Comparison of ENCODE assay signal across 8 mouse cellular contexts in the genomic region with DNA sequence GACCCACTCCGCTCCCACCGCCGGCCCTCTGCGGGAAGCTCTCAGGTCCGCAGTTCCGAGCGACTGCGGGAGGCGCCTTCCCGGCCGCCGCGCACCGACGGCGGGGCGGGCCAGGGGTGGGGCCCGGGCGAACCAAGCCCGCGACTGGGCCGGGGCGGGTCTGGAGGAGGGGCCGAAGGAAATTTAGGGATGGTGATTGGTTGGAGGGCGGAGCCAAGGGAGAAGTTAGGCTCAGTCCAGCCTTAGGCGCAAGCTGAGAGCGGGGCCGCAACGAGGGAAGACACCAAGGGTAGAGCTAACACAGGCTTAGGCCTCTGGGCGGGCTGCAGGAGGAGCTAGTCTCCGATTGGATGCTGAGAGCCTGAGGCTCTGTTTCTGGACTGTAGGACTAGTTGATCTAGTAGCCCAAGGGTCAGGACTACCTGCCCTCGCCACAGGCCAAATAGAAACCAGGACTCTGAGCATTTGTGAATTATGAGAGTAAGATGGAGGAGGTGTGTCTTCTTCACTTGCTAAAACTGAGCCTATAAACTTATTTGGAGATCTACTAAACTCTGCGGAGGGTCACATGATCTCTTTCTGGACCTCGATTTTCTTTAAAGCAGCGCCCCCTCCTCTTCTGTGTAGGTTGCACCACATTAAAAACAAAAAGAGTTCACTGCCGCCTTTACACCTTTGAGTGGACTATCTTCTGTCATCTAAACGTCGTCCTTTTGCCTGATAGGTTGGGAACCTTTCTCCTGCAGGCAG. TPM values are rescaled to one million over a fixed set of nuclear protein-coding genes. Genes with fewer than 3 reads are reported as not detected.
DNase-seq lines count a peak whose midpoint lies in the region; ATAC-seq and TF ChIP-seq lines count a peak whose summit lies in the region.

Gnai2 (minus strand) TSS at position 89 of the 750 bp plus-strand sequence.

- DNase-seq in G1E (ENCODE audit: low spot score), result peak; percentile 89
- peak; percentile 96 to 97 for DNase-seq in cerebellum, adult 2 months
- DNase-seq in forebrain, postnatal 0 days, result peak; percentile 92
- peak; percentile 98 for DNase-seq in heart, postnatal 4 days
- DNase-seq in layer of hippocampus, adult 8-10 months (ENCODE audit: low spot score in 2 of 2), result peak; percentile 92 to 93
- peak; percentile 97 for DNase-seq in ovary, adult 18-20 months (ENCODE audit: low spot score)
- peak; percentile 94 to 95 for DNase-seq in thymus, postnatal 10 days (ENCODE audit: low spot score in 2 of 2)

- ATAC-seq in G1E (ENCODE audit: extremely low read depth, insufficient number of reproducible peaks, low FRiP score, poor library complexity, severe bottlenecking), result peak; percentile 90
- ATAC-seq in forebrain, postnatal 0 days, result peak; percentile 90
- peak; percentile 96 for ATAC-seq in lung, embryonic 15.5 days (ENCODE audit: borderline replicate concordance, extremely low read depth, low FRiP score, low TSS enrichment)

- peak within 1 kb of the TSS; percentile 60 for H3K27ac ChIP-seq in cerebellum, adult 2 months (ENCODE audit: insufficient read depth, low read length)
- peak within 1 kb of the TSS; percentile 90 for H3K27ac ChIP-seq in forebrain, postnatal 0 days (ENCODE audit: low read depth, low read length)
- peak within 1 kb of the TSS; percentile 90 for H3K27ac ChIP-seq in lung, embryonic 15.5 days

- peaks cover 29% of the 10 kb centered on the region for H3K36me3 ChIP-seq in G1E (replicated peaks)
- no peaks in the 10 kb centered on the region for H3K36me3 ChIP-seq in forebrain, postnatal 0 days (ENCODE audit: insufficient read depth)
- no peaks in the 10 kb centered on the region for H3K36me3 ChIP-seq in lung, embryonic 15.5 days

- H3K4me3 ChIP-seq in G1E (ENCODE audit: low read depth, low read length), result peak within 1 kb of the TSS; percentile 85
- H3K4me3 ChIP-seq in cerebellum, adult 2 months (replicated peaks; ENCODE audit: insufficient read depth, low read depth, low read length), result peak within 1 kb of the TSS; percentile 87
- peak within 1 kb of the TSS; percentile 85 for H3K4me3 ChIP-seq in forebrain, postnatal 0 days (ENCODE audit: low read depth, low read length)
- peak within 1 kb of the TSS; percentile 77 for H3K4me3 ChIP-seq in lung, embryonic 15.5 days

- H3K9ac ChIP-seq in forebrain, postnatal 0 days, result peak within 1 kb of the TSS; percentile 61
- peak within 1 kb of the TSS; percentile 76 for H3K9ac ChIP-seq in lung, embryonic 15.5 days

- H3K4me1 ChIP-seq in G1E (ENCODE audit: insufficient read depth, low read depth, low read length), result peaks cover 66% of the 10 kb centered on the region
- peaks cover 8% of the 10 kb centered on the region; the same call in 1 of the 2 replicates for H3K4me1 ChIP-seq in cerebellum, adult 2 months (ENCODE audit: control insufficient read depth, insufficient read depth, low read length)
- H3K4me1 ChIP-seq in forebrain, postnatal 0 days (ENCODE audit: insufficient read depth), result peaks cover 38% of the 10 kb centered on the region
- H3K4me1 ChIP-seq in lung, embryonic 15.5 days, result peaks cover 37% of the 10 kb centered on the region

- 6% methylated on average over 38 of the region's 38 CpGs for WGBS in cerebellum, adult 2 months
- 6% methylated on average over 37 of the region's 38 CpGs for WGBS in forebrain, postnatal 0 days
- WGBS in lung, embryonic 15.5 days, result 3% methylated on average over 38 of the region's 38 CpGs

- H3K27me3 ChIP-seq in G1E (ENCODE audit: insufficient read depth, low read length), result peaks cover 4% of the 10 kb centered on the region; the same call in 1 of the 2 replicates
- no peaks in the 10 kb centered on the region for H3K27me3 ChIP-seq in cerebellum, adult 2 months (ENCODE audit: control insufficient read depth, insufficient read depth, low read length)
- no peaks in the 10 kb centered on the region for H3K27me3 ChIP-seq in forebrain, postnatal 0 days (ENCODE audit: insufficient read depth, low read length)
- no peaks in the 10 kb centered on the region for H3K27me3 ChIP-seq in lung, embryonic 15.5 days

- no peak for TF ChIP-seq CTCF in G1E (IDR thresholded peaks at IDR 0.05; ENCODE audit: low read depth, low read length)
- no peak for TF ChIP-seq CTCF in cerebellum, adult 2 months (IDR thresholded peaks at IDR 0.05; ENCODE audit: borderline replicate concordance, insufficient read depth, low read depth, low read length)
- no peak; the same call in 1 of the 2 replicates for TF ChIP-seq CTCF in forebrain, postnatal 0 days (IDR thresholded peaks at IDR 0.05; ENCODE audit: low read depth)

- no peaks in the 10 kb centered on the region for H3K9me3 ChIP-seq in G1E (replicated peaks)
- no peaks in the 10 kb centered on the region for H3K9me3 ChIP-seq in forebrain, postnatal 0 days (ENCODE audit: low read length)
- no peaks in the 10 kb centered on the region for H3K9me3 ChIP-seq in lung, embryonic 15.5 days

- peak within 1 kb of the TSS; percentile 98 for H3K4me2 ChIP-seq in forebrain, postnatal 0 days (ENCODE audit: low read depth)
- H3K4me2 ChIP-seq in lung, embryonic 15.5 days, result peak within 1 kb of the TSS; percentile 98

- peak; percentile 63; the same call in 1 of the 2 replicates for TF ChIP-seq POLR2A in cerebellum, adult 2 months (IDR thresholded peaks at IDR 0.05; ENCODE audit: borderline replicate concordance, insufficient read depth, low read length)

RNA-seq across cellular contexts. Expression of gene Gnai2, which starts in this region (rescaled TPM):
- 337 and 375 TPM in 2 replicates for total RNA-seq in G1E (2014; fragmentation: Nextera tagmentation)
- total RNA-seq in G1E (2017), result 232 TPM in 2 replicates
- 657 and 787 TPM in 2 replicates for polyA plus RNA-seq in G1E (2012)
- polyA plus RNA-seq in cerebellum, adult 2 months (2012; rRNA removed), result 273 and 301 TPM in 2 replicates
- 200 and 223 TPM in 2 replicates for total RNA-seq in forebrain, postnatal 0 days (2014; rRNA removed)
- 267 and 287 TPM in 2 replicates for polyA plus RNA-seq in forebrain, postnatal 0 days (2015; fragmentation: Nextera tagmentation; extraction: Ambion mirVana)
- total RNA-seq in heart, postnatal 4 days (2021), result 100 to 1,000 TPM; 462 to 469 TPM
- total RNA-seq in layer of hippocampus, adult 8-10 months (2022), result 100 to 1,000 TPM; 218 to 272 (median 249) TPM
- polyA plus RNA-seq in lung, embryonic 15.5 days (2015; fragmentation: Nextera tagmentation; extraction: Ambion mirVana), result 469 and 478 TPM in 2 replicates

Comparison
In these comparisons a context has a peak if more than half of its experiments do, and no peak if none do; other contexts are left out.
1. Peak in every context shown above with its lines: DNase-seq, ATAC-seq, H3K4me3 ChIP-seq and H3K27ac ChIP-seq.